ENCODE assay signal across 22 mouse cellular contexts in genomic region chr19:23775356-23775755, GRCm38 (mm10). TPM values are rescaled to one million over a fixed set of nuclear protein-coding genes. Genes with fewer than 3 reads are reported as not detected.
A peak's percentile ranks its signal among the peaks of the same experiment; 100 is the strongest.
DNase-seq lines count a peak whose midpoint lies in the region; ATAC-seq and TF ChIP-seq lines count a peak whose summit lies in the region.
"Had no signal": no experiment of that assay in that cellular context is flagged by ENCODE, and none has a peak within 500 bp of the region (broad histone marks: within the 10 kb centered on the region; RNA-seq: fewer than 3 reads in every experiment).

No protein-coding gene starts in this region.

- no peak for TF ChIP-seq CTCF in midbrain, postnatal 0 days (IDR thresholded peaks at IDR 0.05)
- no peak for TF ChIP-seq CTCF in brain, embryonic 14.5 days (IDR thresholded peaks at IDR 0.05; ENCODE audit: borderline replicate concordance, extremely low read depth, insufficient read depth, insufficient read length)
- no peak for TF ChIP-seq CTCF in forebrain, postnatal 0 days (IDR thresholded peaks at IDR 0.05; ENCODE audit: low read depth)

- no peaks in the 10 kb centered on the region for H3K36me3 ChIP-seq in forebrain, embryonic 14.5 days (ENCODE audit: control insufficient read depth, insufficient read depth, low read length)
- H3K36me3 ChIP-seq in forebrain, embryonic 10.5 days (replicated peaks), result no peaks in the 10 kb centered on the region
- 0 out of 2 replicates have a peak, but pooled peaks cover 3% of the 10 kb centered on the region for H3K36me3 ChIP-seq in midbrain, embryonic 13.5 days
- 0 out of 2 replicates have a peak, but pooled peaks cover 3% of the 10 kb centered on the region for H3K36me3 ChIP-seq in midbrain, postnatal 0 days (ENCODE audit: insufficient read depth, low read length)
- no peaks in the 10 kb centered on the region for H3K36me3 ChIP-seq in forebrain, postnatal 0 days (ENCODE audit: insufficient read depth)
- H3K36me3 ChIP-seq: heart, embryonic 12.5 days; heart, embryonic 15.5 days; hindbrain, embryonic 10.5 days; hindbrain, embryonic 15.5 days had no signal

- H3K9me3 ChIP-seq in forebrain, embryonic 14.5 days (replicated peaks; ENCODE audit: control insufficient read depth, low read length), result no peaks in the 10 kb centered on the region
- H3K9me3 ChIP-seq in forebrain, embryonic 10.5 days, result no peaks in the 10 kb centered on the region
- no peaks in the 10 kb centered on the region for H3K9me3 ChIP-seq in midbrain, embryonic 13.5 days
- no peaks in the 10 kb centered on the region for H3K9me3 ChIP-seq in midbrain, postnatal 0 days (ENCODE audit: low read length)
- H3K9me3 ChIP-seq in forebrain, postnatal 0 days (ENCODE audit: low read length), result no peaks in the 10 kb centered on the region
- H3K9me3 ChIP-seq: heart, embryonic 12.5 days; heart, embryonic 15.5 days; hindbrain, embryonic 15.5 days had no signal

- no peak overlapping the region for H3K4me2 ChIP-seq in forebrain, embryonic 14.5 days (ENCODE audit: low read length)
- H3K4me2 ChIP-seq in midbrain, embryonic 13.5 days (replicated peaks), result no peak overlapping the region
- no peak overlapping the region for H3K4me2 ChIP-seq in midbrain, postnatal 0 days (ENCODE audit: low read depth, low read length, poor library complexity, severe bottlenecking)
- no peak overlapping the region for H3K4me2 ChIP-seq in forebrain, postnatal 0 days (ENCODE audit: low read depth)
- H3K4me2 ChIP-seq: heart, embryonic 12.5 days; heart, embryonic 15.5 days; hindbrain, embryonic 15.5 days had no signal

- ATAC-seq in forebrain, embryonic 14.5 days, result peak; percentile 61; the same call in 1 of the 2 replicates
- ATAC-seq in midbrain, embryonic 13.5 days, result no peak
- no peak for ATAC-seq in midbrain, postnatal 0 days (ENCODE audit: low FRiP score)
- peak; percentile 34; the same call in 1 of the 2 replicates for ATAC-seq in forebrain, postnatal 0 days
- ATAC-seq in CD4-positive, CD25-positive, alpha-beta regulatory T cell, adult 4 months, result no peak
- ATAC-seq: intestine, postnatal 0 days had no signal

- no peak overlapping the region for H3K4me3 ChIP-seq in forebrain, embryonic 14.5 days (ENCODE audit: low read depth, low read length)
- H3K4me3 ChIP-seq in forebrain, embryonic 10.5 days, result no peak overlapping the region
- no peak overlapping the region for H3K4me3 ChIP-seq in midbrain, embryonic 13.5 days (replicated peaks)
- H3K4me3 ChIP-seq in midbrain, postnatal 0 days (ENCODE audit: low read depth, low read length), result no peak overlapping the region
- no peak overlapping the region for H3K4me3 ChIP-seq in forebrain, postnatal 0 days (ENCODE audit: low read depth, low read length)
- H3K4me3 ChIP-seq: heart, embryonic 12.5 days; heart, embryonic 15.5 days; hindbrain, embryonic 10.5 days; hindbrain, embryonic 15.5 days had no signal

- 68% methylated on average over 6 of the region's 6 CpGs for WGBS in forebrain, embryonic 14.5 days
- 93% methylated on average over 6 of the region's 6 CpGs for WGBS in forebrain, embryonic 10.5 days
- WGBS in midbrain, embryonic 13.5 days, result 69% methylated on average over 6 of the region's 6 CpGs
- WGBS in midbrain, postnatal 0 days, result 59% methylated on average over 6 of the region's 6 CpGs
- WGBS in forebrain, postnatal 0 days, result 61% methylated on average over 6 of the region's 6 CpGs

- no peak overlapping the region for H3K27ac ChIP-seq in forebrain, embryonic 14.5 days (ENCODE audit: low read depth, low read length)
- H3K27ac ChIP-seq in forebrain, embryonic 10.5 days, result no peak overlapping the region
- peak overlapping the region; percentile 26; the same call in 1 of the 2 replicates for H3K27ac ChIP-seq in midbrain, embryonic 13.5 days
- no peak overlapping the region for H3K27ac ChIP-seq in midbrain, postnatal 0 days (ENCODE audit: low read depth, low read length)
- H3K27ac ChIP-seq in forebrain, postnatal 0 days (ENCODE audit: low read depth, low read length), result no peak overlapping the region
- H3K27ac ChIP-seq: heart, embryonic 15.5 days; hindbrain, embryonic 10.5 days; hindbrain, embryonic 15.5 days had no signal

- no peaks in the 10 kb centered on the region for H3K27me3 ChIP-seq in forebrain, embryonic 14.5 days (replicated peaks; ENCODE audit: control insufficient read depth, insufficient read depth, low read length)
- no peaks in the 10 kb centered on the region; the same call in 1 of the 2 replicates for H3K27me3 ChIP-seq in forebrain, embryonic 10.5 days (ENCODE audit: poor library complexity, severe bottlenecking)
- no peaks in the 10 kb centered on the region for H3K27me3 ChIP-seq in midbrain, embryonic 13.5 days
- no peaks in the 10 kb centered on the region for H3K27me3 ChIP-seq in midbrain, postnatal 0 days (ENCODE audit: insufficient read depth, low read length)
- H3K27me3 ChIP-seq in forebrain, postnatal 0 days (ENCODE audit: insufficient read depth, low read length), result no peaks in the 10 kb centered on the region
- H3K27me3 ChIP-seq: heart, embryonic 12.5 days; heart, embryonic 15.5 days; hindbrain, embryonic 15.5 days had no signal

- no peak overlapping the region for H3K9ac ChIP-seq in forebrain, embryonic 14.5 days (ENCODE audit: low read length)
- no peak overlapping the region for H3K9ac ChIP-seq in midbrain, embryonic 13.5 days (replicated peaks)
- no peak overlapping the region for H3K9ac ChIP-seq in midbrain, postnatal 0 days (replicated peaks; ENCODE audit: low read length, poor library complexity, severe bottlenecking)
- no peak overlapping the region for H3K9ac ChIP-seq in forebrain, postnatal 0 days
- H3K9ac ChIP-seq: heart, embryonic 12.5 days; heart, embryonic 15.5 days; hindbrain, embryonic 15.5 days had no signal

- DNase-seq in forebrain, embryonic 14.5 days (ENCODE audit: low spot score), result peak; percentile 36
- no peak for DNase-seq in forebrain, embryonic 10.5 days (ENCODE audit: extremely low spot score, low spot score)
- DNase-seq in midbrain, postnatal 0 days (ENCODE audit: low spot score), result no peak
- DNase-seq in brain, embryonic 14.5 days (ENCODE audit: low read depth), result peak; percentile 51
- no peak for DNase-seq in forebrain, postnatal 0 days
- DNase-seq: adrenal gland, adult 2 months; adrenal gland, postnatal 25 days; B cell, adult 2 months; cerebellum, adult 18-20 months; cerebellum, adult 9-10 months; cerebellum, postnatal 14 days; gastrocnemius, postnatal 25 days; heart, adult 18-20 months; heart, postnatal 10 days; heart, postnatal 36 days had no signal

- peaks cover 9% of the 10 kb centered on the region for H3K4me1 ChIP-seq in forebrain, embryonic 14.5 days (ENCODE audit: control insufficient read depth, insufficient read depth, low read length)
- H3K4me1 ChIP-seq in forebrain, embryonic 10.5 days, result peaks cover 10% of the 10 kb centered on the region
- peaks cover 15% of the 10 kb centered on the region for H3K4me1 ChIP-seq in midbrain, embryonic 13.5 days (replicated peaks)
- H3K4me1 ChIP-seq in midbrain, postnatal 0 days (ENCODE audit: insufficient read depth, low read length), result no peaks in the 10 kb centered on the region
- peaks cover 4% of the 10 kb centered on the region for H3K4me1 ChIP-seq in forebrain, postnatal 0 days (ENCODE audit: insufficient read depth)
- H3K4me1 ChIP-seq: heart, embryonic 15.5 days had no signal

- no peak for TF ChIP-seq POLR2A in brain, embryonic 14.5 days (IDR thresholded peaks at IDR 0.05; ENCODE audit: borderline replicate concordance, extremely low read depth, insufficient read depth, insufficient read length, poor library complexity, severe bottlenecking)

RNA-seq across cellular contexts. Expression of gene Apba1, which starts 16.7 kb away (rescaled TPM):
- polyA plus RNA-seq in forebrain, embryonic 14.5 days (2014; fragmentation: Nextera tagmentation; extraction: Ambion mirVana), result 5.1 and 5.8 TPM in 2 replicates
- polyA plus RNA-seq in forebrain, embryonic 10.5 days (2016; fragmentation: Nextera tagmentation; extraction: Ambion mirVana), result 0.18 and 0.31 TPM in 2 replicates
- polyA plus RNA-seq in midbrain, embryonic 13.5 days (2015; fragmentation: Nextera tagmentation; extraction: Ambion mirVana), result 4.9 and 6.3 TPM in 2 replicates
- total RNA-seq in midbrain, postnatal 0 days (2014; rRNA removed), result 189 and 193 TPM in 2 replicates
- polyA plus RNA-seq in midbrain, postnatal 0 days (2015; fragmentation: Nextera tagmentation; extraction: Ambion mirVana), result 15.4 and 17.2 TPM in 2 replicates
- 25.6 and 53.4 TPM in 2 replicates for polyA plus RNA-seq in brain, embryonic 14.5 days (2012; rRNA removed)
- 82.6 and 95.2 TPM in 2 replicates for total RNA-seq in forebrain, postnatal 0 days (2014; rRNA removed)
- 7.0 and 10.8 TPM in 2 replicates for polyA plus RNA-seq in forebrain, postnatal 0 days (2015; fragmentation: Nextera tagmentation; extraction: Ambion mirVana)
- polyA plus RNA-seq in CD4-positive, CD25-positive, alpha-beta regulatory T cell, adult 4 months (2017; shearing (Covaris generic)), result not detected

Comparison
In these comparisons a context has a peak if more than half of its experiments do, and no peak if none do; other contexts are left out.
1. DNase-seq: peak in forebrain, embryonic 14.5 days (single experiment) and brain, embryonic 14.5 days (single experiment); none in forebrain, embryonic 10.5 days (single experiment), midbrain, postnatal 0 days (single experiment) and forebrain, postnatal 0 days (single experiment).
2. ATAC-seq: peak in forebrain, embryonic 14.5 days (single experiment) and forebrain, postnatal 0 days (single experiment); none in midbrain, embryonic 13.5 days (single experiment), midbrain, postnatal 0 days (single experiment) and CD4-positive, CD25-positive, alpha-beta regulatory T cell, adult 4 months (single experiment).